Mouse (Mus musculus): ENCODE results near the gene Gm8693. TPM values are rescaled to one million over a fixed set of nuclear protein-coding genes. Genes with fewer than 3 reads are reported as not detected.
"Not testable (repeated sequence)": the region's sequence is repeated elsewhere in the genome, so short reads cannot be mapped to it uniquely, and the experiment has no call there.

Gm8693 gene
- polyA plus RNA-seq (2016; fragmentation: Nextera tagmentation; extraction: Ambion mirVana), result not detected in 2 replicates

GRCm38 (mm10) chr7:22692217-22692616 is at the start of gene Gm8693:
TSS of gene Gm8693 (minus strand) at chr7:22692317.
- ATAC-seq (ENCODE audit: low FRiP score, low read depth); H3K4me3 ChIP-seq; H3K36me3 ChIP-seq; H3K9me3 ChIP-seq; H3K4me2 ChIP-seq (replicated peaks); H3K27me3 ChIP-seq (replicated peaks); H3K4me1 ChIP-seq; H3K27ac ChIP-seq; H3K9ac ChIP-seq: not testable (repeated sequence)
- no CpG with 5 or more reads among the region's 2 CpGs for WGBS

GRCm38 (mm10) chr7:22719610-22720009 is 27.5 kb upstream of the Gm8693 start, which contains the start of gene Gm4567:
TSS of gene Gm4567 (minus strand) at chr7:22719710.
- not testable (repeated sequence) for H3K9me3 ChIP-seq; H3K4me2 ChIP-seq (replicated peaks); H3K4me1 ChIP-seq; ATAC-seq (ENCODE audit: low FRiP score, low read depth); H3K36me3 ChIP-seq; H3K4me3 ChIP-seq; H3K27me3 ChIP-seq (replicated peaks); H3K27ac ChIP-seq; H3K9ac ChIP-seq
- no CpG with 5 or more reads among the region's 1 CpGs for WGBS

DNA sequence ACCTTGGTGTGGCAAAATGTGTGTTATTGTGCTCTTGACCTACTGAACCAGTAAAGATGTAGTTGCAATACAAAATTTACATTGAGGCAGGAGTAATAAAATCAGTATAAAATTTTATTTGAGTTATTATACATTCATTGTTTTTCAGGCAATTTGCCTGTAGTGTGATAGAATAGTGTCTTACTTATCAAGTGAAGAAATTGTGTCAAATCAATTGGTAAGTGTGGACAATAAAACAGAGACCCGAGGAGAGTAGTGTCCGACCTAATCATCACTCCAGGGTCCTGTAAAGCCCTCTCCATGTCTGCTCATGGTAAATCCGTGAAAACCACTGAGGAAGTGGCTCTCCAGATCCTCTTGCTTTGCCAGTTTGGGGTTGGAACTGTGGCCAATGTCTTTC is 34.4 kb downstream of the Gm8693 start, which contains the start of gene Vmn1r155:
Gene Vmn1r155 (plus strand): TSS at position 301 of the 400 bp plus-strand sequence.
- not testable (repeated sequence) for H3K27ac ChIP-seq; H3K9ac ChIP-seq; H3K9me3 ChIP-seq; H3K4me1 ChIP-seq; H3K4me3 ChIP-seq; H3K4me2 ChIP-seq (replicated peaks); ATAC-seq (ENCODE audit: low FRiP score, low read depth); H3K27me3 ChIP-seq (replicated peaks); H3K36me3 ChIP-seq
- no CpG with 5 or more reads among the region's 3 CpGs for WGBS

Other genes with a start within 250 kb of the Gm8693 start
- gene Gm10665, start 228.2 kb downstream of the Gm8693 start, polyA plus RNA-seq (2016; fragmentation: Nextera tagmentation; extraction: Ambion mirVana), result not detected in 2 replicates
- gene Vmn1r151, start 192.6 kb downstream of the Gm8693 start, polyA plus RNA-seq (2016; fragmentation: Nextera tagmentation; extraction: Ambion mirVana), result not detected in 2 replicates
- gene Vmn1r152, start 169.3 kb downstream of the Gm8693 start, polyA plus RNA-seq (2016; fragmentation: Nextera tagmentation; extraction: Ambion mirVana), result not detected in 2 replicates
- not detected in 2 replicates for gene Gm8677, start 157.4 kb downstream of the Gm8693 start, polyA plus RNA-seq (2016; fragmentation: Nextera tagmentation; extraction: Ambion mirVana)
- gene Gm4201, start 127.0 kb downstream of the Gm8693 start, polyA plus RNA-seq (2016; fragmentation: Nextera tagmentation; extraction: Ambion mirVana), result not detected in 2 replicates
- not detected in 2 replicates for gene Gm4565, start 104.2 kb downstream of the Gm8693 start, polyA plus RNA-seq (2016; fragmentation: Nextera tagmentation; extraction: Ambion mirVana)
- gene Vmn1r155, start 34.3 kb downstream of the Gm8693 start, polyA plus RNA-seq (2016; fragmentation: Nextera tagmentation; extraction: Ambion mirVana), result not detected in 2 replicates
- not detected in 2 replicates for gene Gm4567, start 27.4 kb upstream of the Gm8693 start, polyA plus RNA-seq (2016; fragmentation: Nextera tagmentation; extraction: Ambion mirVana)
- gene Vmn1r157, start 69.4 kb upstream of the Gm8693 start, polyA plus RNA-seq (2016; fragmentation: Nextera tagmentation; extraction: Ambion mirVana), result not detected in 2 replicates
- gene Vmn1r158, start 98.5 kb upstream of the Gm8693 start, polyA plus RNA-seq (2016; fragmentation: Nextera tagmentation; extraction: Ambion mirVana), result not detected in 2 replicates
- not detected in 2 replicates for gene Vmn1r159, start 151.3 kb upstream of the Gm8693 start, polyA plus RNA-seq (2016; fragmentation: Nextera tagmentation; extraction: Ambion mirVana)
- not detected in 2 replicates for gene Vmn1r160, start 178.9 kb upstream of the Gm8693 start, polyA plus RNA-seq (2016; fragmentation: Nextera tagmentation; extraction: Ambion mirVana)

Measured in neural tube, embryonic 12.5 days (tissue).